ENCODE assay signal across 8 mouse cellular contexts in genomic region chr9:21032491-21032890, GRCm38 (mm10). TPM values are rescaled to one million over a fixed set of nuclear protein-coding genes. Genes with fewer than 3 reads are reported as not detected.
DNase-seq lines count a peak whose midpoint lies in the region; ATAC-seq and TF ChIP-seq lines count a peak whose summit lies in the region.

No protein-coding gene starts in this region.

- H3K27me3 ChIP-seq in lung, postnatal 0 days (replicated peaks; ENCODE audit: insufficient read depth, low read length) = peaks cover 39% of the 10 kb centered on the region
- H3K27me3 ChIP-seq in forebrain, embryonic 13.5 days = peaks cover 98% of the 10 kb centered on the region
- peaks cover 76% of the 10 kb centered on the region for H3K27me3 ChIP-seq in limb, embryonic 14.5 days (ENCODE audit: control insufficient read depth, insufficient read depth, low read length)
- peaks cover 56% of the 10 kb centered on the region for H3K27me3 ChIP-seq in stomach, embryonic 14.5 days (ENCODE audit: control insufficient read depth, insufficient read depth, low read length)

- ATAC-seq in lung, postnatal 0 days = no peak
- ATAC-seq in forebrain, embryonic 13.5 days = no peak
- ATAC-seq in limb, embryonic 14.5 days (ENCODE audit: low FRiP score, low read depth) = no peak
- ATAC-seq in stomach, embryonic 14.5 days (ENCODE audit: insufficient number of reproducible peaks, insufficient read depth, low FRiP score, low read depth) = no peak

- H3K4me2 ChIP-seq in lung, postnatal 0 days (replicated peaks; ENCODE audit: low read depth, low read length) = peak overlapping the region; percentile 85
- peak overlapping the region; percentile 94 for H3K4me2 ChIP-seq in forebrain, embryonic 13.5 days
- H3K4me2 ChIP-seq in limb, embryonic 14.5 days (replicated peaks; ENCODE audit: low read depth, low read length, severe bottlenecking) = peak overlapping the region; percentile 92
- H3K4me2 ChIP-seq in stomach, embryonic 14.5 days (replicated peaks; ENCODE audit: low read depth, low read length) = peak overlapping the region; percentile 95

- TF ChIP-seq POLR2A in limb, embryonic 14.5 days (IDR thresholded peaks at IDR 0.05; ENCODE audit: borderline replicate concordance, extremely low read depth, insufficient read depth, insufficient read length) = no peak

- peaks cover 12% of the 10 kb centered on the region; the same call in 1 of the 2 replicates for H3K4me1 ChIP-seq in lung, postnatal 0 days (ENCODE audit: insufficient read depth, low read depth, low read length)
- H3K4me1 ChIP-seq in forebrain, embryonic 13.5 days = peaks cover 60% of the 10 kb centered on the region
- peaks cover 32% of the 10 kb centered on the region for H3K4me1 ChIP-seq in limb, embryonic 14.5 days (ENCODE audit: control insufficient read depth, insufficient read depth, low read length)
- H3K4me1 ChIP-seq in stomach, embryonic 14.5 days (ENCODE audit: control insufficient read depth, insufficient read depth, low read length) = peaks cover 33% of the 10 kb centered on the region

- no peak for TF ChIP-seq EP300 in lung, postnatal 0 days (IDR thresholded peaks at IDR 0.05)

- no peak for TF ChIP-seq CTCF in lung, postnatal 0 days (IDR thresholded peaks at IDR 0.05)

- 0 out of 2 replicates have a peak, but pooled peaks cover 5% of the 10 kb centered on the region for H3K36me3 ChIP-seq in lung, postnatal 0 days (ENCODE audit: insufficient read depth, low read length)
- no peaks in the 10 kb centered on the region for H3K36me3 ChIP-seq in forebrain, embryonic 13.5 days (ENCODE audit: poor library complexity, severe bottlenecking)
- no peaks in the 10 kb centered on the region for H3K36me3 ChIP-seq in limb, embryonic 14.5 days (ENCODE audit: control insufficient read depth, insufficient read depth, low read length)
- no peaks in the 10 kb centered on the region for H3K36me3 ChIP-seq in stomach, embryonic 14.5 days (ENCODE audit: control insufficient read depth, insufficient read depth, low read length)

- intact Hi-C loops in gastrocnemius, postnatal 14 days (cut with DNase I; ENCODE audit: low total_unique reads) = loop anchor here (5.0 kb wide), 1 partner anchor 105 kb away; no protein-coding TSS in a partner anchor
- intact Hi-C loops in left cerebral cortex, postnatal 25 days (cut with DNase I) = loop anchor here (1.0 kb wide), 2 partner anchors 9 to 40 kb away; no protein-coding TSS in a partner anchor

- no peak overlapping the region for H3K9ac ChIP-seq in lung, postnatal 0 days (replicated peaks; ENCODE audit: low read depth)
- H3K9ac ChIP-seq in forebrain, embryonic 13.5 days = no peak overlapping the region; the same call in 1 of the 2 replicates
- H3K9ac ChIP-seq in limb, embryonic 14.5 days (ENCODE audit: low read depth, low read length, severe bottlenecking) = no peak overlapping the region
- H3K9ac ChIP-seq in stomach, embryonic 14.5 days (replicated peaks; ENCODE audit: low read depth, low read length) = no peak overlapping the region

- no peak for DNase-seq in lung, postnatal 0 days (ENCODE audit: low spot score)
- DNase-seq in lung, postnatal 14 days = no peak
- DNase-seq in limb, embryonic 14.5 days (ENCODE audit: low spot score) = no peak
- DNase-seq in gastrocnemius, postnatal 14 days = no peak
- no peak for DNase-seq in thymus, postnatal 10 days (ENCODE audit: low spot score in 2 of 2)
- DNase-seq in left cerebral cortex, postnatal 25 days (ENCODE audit: low spot score in 2 of 2) = no peak

- H3K9me3 ChIP-seq in lung, postnatal 0 days (ENCODE audit: low read length) = no peaks in the 10 kb centered on the region
- no peaks in the 10 kb centered on the region for H3K9me3 ChIP-seq in forebrain, embryonic 13.5 days (replicated peaks)
- H3K9me3 ChIP-seq in limb, embryonic 14.5 days (ENCODE audit: control insufficient read depth, low read length) = no peaks in the 10 kb centered on the region
- no peaks in the 10 kb centered on the region for H3K9me3 ChIP-seq in stomach, embryonic 14.5 days (ENCODE audit: control insufficient read depth, low read depth, low read length)

- 2% methylated on average over 7 of the region's 7 CpGs for WGBS in lung, postnatal 0 days
- WGBS in forebrain, embryonic 13.5 days = 2% methylated on average over 7 of the region's 7 CpGs
- 2% methylated on average over 7 of the region's 7 CpGs for WGBS in limb, embryonic 14.5 days
- 2% methylated on average over 7 of the region's 7 CpGs for WGBS in stomach, embryonic 14.5 days

- no peak overlapping the region for H3K27ac ChIP-seq in lung, postnatal 0 days (ENCODE audit: low read length)
- H3K27ac ChIP-seq in forebrain, embryonic 13.5 days = no peak overlapping the region
- H3K27ac ChIP-seq in limb, embryonic 14.5 days (replicated peaks; ENCODE audit: low read depth, low read length) = no peak overlapping the region
- H3K27ac ChIP-seq in stomach, embryonic 14.5 days (ENCODE audit: low read length) = no peak overlapping the region

- H3K4me3 ChIP-seq in lung, postnatal 0 days (ENCODE audit: low read depth, low read length) = peak overlapping the region; percentile 46
- H3K4me3 ChIP-seq in forebrain, embryonic 13.5 days = peak overlapping the region; percentile 50
- peak overlapping the region; percentile 49 for H3K4me3 ChIP-seq in limb, embryonic 14.5 days (replicated peaks; ENCODE audit: low read length)
- H3K4me3 ChIP-seq in stomach, embryonic 14.5 days (ENCODE audit: low read depth, low read length) = peak overlapping the region; percentile 42

RNA-seq across cellular contexts. Expression of gene Icam5, which starts 0.6 kb away (rescaled TPM):
- 0.18 and 0.27 TPM in 2 replicates for polyA plus RNA-seq in lung, postnatal 0 days (2015; fragmentation: Nextera tagmentation; extraction: Ambion mirVana)
- 0.19 and 0.45 TPM in 2 replicates for polyA plus RNA-seq in forebrain, embryonic 13.5 days (2015; fragmentation: Nextera tagmentation; extraction: Ambion mirVana)
- 0.23 and 0.34 TPM in 2 replicates for polyA plus RNA-seq in limb, embryonic 14.5 days (2012; rRNA removed)
- 0.08 and 0.11 TPM in 2 replicates for polyA plus RNA-seq in limb, embryonic 14.5 days (2014; fragmentation: Nextera tagmentation; extraction: Ambion mirVana)
- 0.18 TPM in 1 of 2 replicates, not detected in the other for polyA plus RNA-seq in stomach, embryonic 14.5 days (2014; fragmentation: Nextera tagmentation; extraction: Ambion mirVana)
- under 1 TPM; 0.07 to 0.10 TPM for total RNA-seq in gastrocnemius, postnatal 14 days (2021)
- total RNA-seq in left cerebral cortex, postnatal 25 days (2021) = 100 to 1,000 TPM; 236 to 267 TPM

RNA-seq across cellular contexts. Expression of gene Icam4, which starts 3.3 kb away (rescaled TPM):
- 3.3 and 3.8 TPM in 2 replicates for polyA plus RNA-seq in lung, postnatal 0 days (2015; fragmentation: Nextera tagmentation; extraction: Ambion mirVana)
- 0.17 and 0.37 TPM in 2 replicates for polyA plus RNA-seq in forebrain, embryonic 13.5 days (2015; fragmentation: Nextera tagmentation; extraction: Ambion mirVana)
- polyA plus RNA-seq in limb, embryonic 14.5 days (2012; rRNA removed) = 0.26 and 0.47 TPM in 2 replicates
- 0.99 and 1.3 TPM in 2 replicates for polyA plus RNA-seq in limb, embryonic 14.5 days (2014; fragmentation: Nextera tagmentation; extraction: Ambion mirVana)
- polyA plus RNA-seq in stomach, embryonic 14.5 days (2014; fragmentation: Nextera tagmentation; extraction: Ambion mirVana) = 0.84 and 1.0 TPM in 2 replicates
- total RNA-seq in gastrocnemius, postnatal 14 days (2021) = under 1 TPM; 0.29 to 0.43 TPM
- 1 to 10 TPM in 1 of 2 experiments, under 1 TPM in 1; 0.80 to 1.1 TPM for total RNA-seq in left cerebral cortex, postnatal 25 days (2021)

RNA-seq across cellular contexts. Expression of gene Icam1, which starts 16.7 kb away (rescaled TPM):
- 236 and 352 TPM in 2 replicates for polyA plus RNA-seq in lung, postnatal 0 days (2015; fragmentation: Nextera tagmentation; extraction: Ambion mirVana)
- 2.4 and 2.8 TPM in 2 replicates for polyA plus RNA-seq in forebrain, embryonic 13.5 days (2015; fragmentation: Nextera tagmentation; extraction: Ambion mirVana)
- polyA plus RNA-seq in limb, embryonic 14.5 days (2012; rRNA removed) = 15.5 and 16.6 TPM in 2 replicates
- polyA plus RNA-seq in limb, embryonic 14.5 days (2014; fragmentation: Nextera tagmentation; extraction: Ambion mirVana) = 18.3 and 21.2 TPM in 2 replicates
- 10.6 and 12.5 TPM in 2 replicates for polyA plus RNA-seq in stomach, embryonic 14.5 days (2014; fragmentation: Nextera tagmentation; extraction: Ambion mirVana)
- 1 to 10 TPM; 3.1 to 3.4 TPM for total RNA-seq in gastrocnemius, postnatal 14 days (2021)
- total RNA-seq in left cerebral cortex, postnatal 25 days (2021) = 1 to 10 TPM; 3.3 to 3.5 TPM

RNA-seq across cellular contexts. Expression of gene Mrpl4, which starts 30.0 kb away (rescaled TPM):
- 112 and 125 TPM in 2 replicates for polyA plus RNA-seq in lung, postnatal 0 days (2015; fragmentation: Nextera tagmentation; extraction: Ambion mirVana)
- 115 and 124 TPM in 2 replicates for polyA plus RNA-seq in forebrain, embryonic 13.5 days (2015; fragmentation: Nextera tagmentation; extraction: Ambion mirVana)
- polyA plus RNA-seq in limb, embryonic 14.5 days (2012; rRNA removed) = 89.0 and 114 TPM in 2 replicates
- polyA plus RNA-seq in limb, embryonic 14.5 days (2014; fragmentation: Nextera tagmentation; extraction: Ambion mirVana) = 115 and 118 TPM in 2 replicates
- polyA plus RNA-seq in stomach, embryonic 14.5 days (2014; fragmentation: Nextera tagmentation; extraction: Ambion mirVana) = 136 and 150 TPM in 2 replicates
- 10 to 100 TPM; 50.8 to 54.9 TPM for total RNA-seq in gastrocnemius, postnatal 14 days (2021)
- 10 to 100 TPM; 61.5 to 64.2 TPM for total RNA-seq in left cerebral cortex, postnatal 25 days (2021)

RNA-seq across cellular contexts. Expression of gene Zglp1, which starts 34.4 kb away (rescaled TPM):
- 0.51 TPM in 1 of 2 replicates, not detected in the other for polyA plus RNA-seq in lung, postnatal 0 days (2015; fragmentation: Nextera tagmentation; extraction: Ambion mirVana)
- 0.81 and 2.2 TPM in 2 replicates for polyA plus RNA-seq in forebrain, embryonic 13.5 days (2015; fragmentation: Nextera tagmentation; extraction: Ambion mirVana)
- polyA plus RNA-seq in limb, embryonic 14.5 days (2012; rRNA removed) = 1.4 TPM in 1 of 2 replicates, not detected in the other
- polyA plus RNA-seq in limb, embryonic 14.5 days (2014; fragmentation: Nextera tagmentation; extraction: Ambion mirVana) = 0.23 TPM in 1 of 2 replicates, not detected in the other
- 1.8 TPM in 1 of 2 replicates, not detected in the other for polyA plus RNA-seq in stomach, embryonic 14.5 days (2014; fragmentation: Nextera tagmentation; extraction: Ambion mirVana)
- not detected for total RNA-seq in gastrocnemius, postnatal 14 days (2021)
- 1 to 10 TPM in 1 of 2 experiments, not detected in 1; 1.3 TPM for total RNA-seq in left cerebral cortex, postnatal 25 days (2021)

Comparison
In these comparisons a context has a peak if more than half of its experiments do, and no peak if none do; other contexts are left out.
1. RNA of gene Icam1, which starts 16.7 kb away (polyA plus RNA-seq): 236 to 352 TPM in lung, postnatal 0 days; 15.5 to 21.2 TPM in limb, embryonic 14.5 days, 10.6 to 12.5 TPM in stomach, embryonic 14.5 days and 2.4 to 2.8 TPM in forebrain, embryonic 13.5 days; every median in the first group is over 10 times any median in the second.
2. Peak in every context shown above with its lines, with median percentiles within 50 percentile points of each other: H3K4me2 ChIP-seq and H3K4me3 ChIP-seq.